ENCODE assay signal across 14 mouse cellular contexts in genomic region chr5:28563401-28563800, GRCm38 (mm10).
DNase-seq lines count a peak whose midpoint lies in the region; ATAC-seq and TF ChIP-seq lines count a peak whose summit lies in the region.
"Had no signal": no experiment of that assay in that cellular context is flagged by ENCODE, and none has a peak within 500 bp of the region (broad histone marks: within the 10 kb centered on the region; RNA-seq: fewer than 3 reads in every experiment).

No protein-coding gene starts in this region.

- no peak for TF ChIP-seq EP300 in liver, postnatal 0 days (IDR thresholded peaks at IDR 0.05; ENCODE audit: low read depth)

- no peak for TF ChIP-seq POLR2A in small intestine, adult 2 months (IDR thresholded peaks at IDR 0.05; ENCODE audit: low read depth, low read length)

- no peak overlapping the region for H3K4me3 ChIP-seq in kidney, embryonic 16.5 days (ENCODE audit: low read length)
- H3K4me3 ChIP-seq in intestine, embryonic 14.5 days (ENCODE audit: low read depth, low read length), result no peak overlapping the region
- H3K4me3 ChIP-seq in liver, postnatal 0 days (ENCODE audit: low read depth, low read length), result no peak overlapping the region
- H3K4me3 ChIP-seq in small intestine, adult 2 months (ENCODE audit: low read depth, low read length), result no peak overlapping the region
- no peak overlapping the region for H3K4me3 ChIP-seq in forebrain, embryonic 11.5 days (ENCODE audit: low read depth, low read length)
- H3K4me3 ChIP-seq: embryonic facial prominence, embryonic 13.5 days; limb, embryonic 10.5 days had no signal

- no peaks in the 10 kb centered on the region for H3K9me3 ChIP-seq in kidney, embryonic 16.5 days (ENCODE audit: low read length)
- H3K9me3 ChIP-seq in intestine, embryonic 14.5 days (ENCODE audit: control insufficient read depth, low read length), result no peaks in the 10 kb centered on the region
- H3K9me3 ChIP-seq in liver, postnatal 0 days (ENCODE audit: low read length), result no peaks in the 10 kb centered on the region
- H3K9me3 ChIP-seq in forebrain, embryonic 11.5 days (ENCODE audit: control insufficient read depth, low read length), result no peaks in the 10 kb centered on the region
- H3K9me3 ChIP-seq: embryonic facial prominence, embryonic 13.5 days; limb, embryonic 10.5 days had no signal

- H3K27me3 ChIP-seq in kidney, embryonic 16.5 days (ENCODE audit: insufficient read depth, low read length), result no peaks in the 10 kb centered on the region
- no peaks in the 10 kb centered on the region for H3K27me3 ChIP-seq in intestine, embryonic 14.5 days (replicated peaks; ENCODE audit: control insufficient read depth, insufficient read depth, low read length)
- no peaks in the 10 kb centered on the region for H3K27me3 ChIP-seq in liver, postnatal 0 days (ENCODE audit: insufficient read depth, low read length)
- no peaks in the 10 kb centered on the region for H3K27me3 ChIP-seq in small intestine, adult 2 months (ENCODE audit: control insufficient read depth, insufficient read depth, low read length)
- H3K27me3 ChIP-seq in forebrain, embryonic 11.5 days (ENCODE audit: control insufficient read depth, insufficient read depth, low read length), result no peaks in the 10 kb centered on the region
- H3K27me3 ChIP-seq: embryonic facial prominence, embryonic 13.5 days had no signal

- H3K27ac ChIP-seq in kidney, embryonic 16.5 days (ENCODE audit: low read length), result no peak overlapping the region
- peak overlapping the region; percentile 29; the same call in 1 of the 2 replicates for H3K27ac ChIP-seq in intestine, embryonic 14.5 days (ENCODE audit: low read depth)
- peak overlapping the region; percentile 72 for H3K27ac ChIP-seq in liver, postnatal 0 days (ENCODE audit: low read depth)
- peak overlapping the region; percentile 65 for H3K27ac ChIP-seq in small intestine, adult 2 months (ENCODE audit: insufficient read depth, low read depth, low read length)
- no peak overlapping the region for H3K27ac ChIP-seq in forebrain, embryonic 11.5 days (ENCODE audit: low read depth, low read length)
- H3K27ac ChIP-seq: embryonic facial prominence, embryonic 13.5 days; limb, embryonic 10.5 days had no signal

- no peak overlapping the region for H3K9ac ChIP-seq in kidney, embryonic 16.5 days (replicated peaks; ENCODE audit: low read length)
- H3K9ac ChIP-seq in intestine, embryonic 14.5 days (ENCODE audit: low read length), result no peak overlapping the region
- H3K9ac ChIP-seq in liver, postnatal 0 days (replicated peaks), result no peak overlapping the region
- no peak overlapping the region for H3K9ac ChIP-seq in forebrain, embryonic 11.5 days (ENCODE audit: low read length)
- H3K9ac ChIP-seq: embryonic facial prominence, embryonic 13.5 days had no signal

- 13% methylated on average over 3 of the region's 3 CpGs for WGBS in kidney, embryonic 16.5 days
- 32% methylated on average over 3 of the region's 3 CpGs for WGBS in intestine, embryonic 14.5 days
- 18% methylated on average over 3 of the region's 3 CpGs for WGBS in liver, postnatal 0 days (ENCODE audit: insufficient replicate concordance)
- 10% methylated on average over 3 of the region's 3 CpGs for WGBS in small intestine, adult 2 months
- WGBS in forebrain, embryonic 11.5 days, result 18% methylated on average over 3 of the region's 3 CpGs

- no peaks in the 10 kb centered on the region for H3K36me3 ChIP-seq in kidney, embryonic 16.5 days (ENCODE audit: insufficient read depth, low read length)
- H3K36me3 ChIP-seq in intestine, embryonic 14.5 days (ENCODE audit: control insufficient read depth, insufficient read depth, low read length), result no peaks in the 10 kb centered on the region
- H3K36me3 ChIP-seq in liver, postnatal 0 days (replicated peaks; ENCODE audit: insufficient read depth, low read length), result no peaks in the 10 kb centered on the region
- H3K36me3 ChIP-seq in small intestine, adult 2 months (ENCODE audit: control insufficient read depth, insufficient read depth, low read length), result no peaks in the 10 kb centered on the region
- no peaks in the 10 kb centered on the region for H3K36me3 ChIP-seq in forebrain, embryonic 11.5 days (ENCODE audit: control insufficient read depth, insufficient read depth, low read length)
- H3K36me3 ChIP-seq: embryonic facial prominence, embryonic 13.5 days; limb, embryonic 10.5 days had no signal

- TF ChIP-seq CTCF in liver, postnatal 0 days (IDR thresholded peaks at IDR 0.05; ENCODE audit: low read depth), result no peak
- TF ChIP-seq CTCF in small intestine, adult 2 months (IDR thresholded peaks at IDR 0.05; ENCODE audit: extremely low read depth, insufficient read length, insufficient replicate concordance, low read depth, low read length), result no peak

- ATAC-seq in kidney, embryonic 16.5 days (ENCODE audit: low FRiP score, low TSS enrichment), result 0 out of 2 replicates have a peak, but pooled peaks have one; percentile 39
- peak; percentile 93 for ATAC-seq in intestine, embryonic 14.5 days (replicated peaks; ENCODE audit: low FRiP score, low TSS enrichment, low read depth)
- peak; percentile 89 for ATAC-seq in liver, postnatal 0 days
- no peak for ATAC-seq in forebrain, embryonic 11.5 days (replicated peaks; ENCODE audit: low FRiP score)

- no peak overlapping the region for H3K4me2 ChIP-seq in kidney, embryonic 16.5 days (replicated peaks; ENCODE audit: low read depth, low read length)
- no peak overlapping the region for H3K4me2 ChIP-seq in intestine, embryonic 14.5 days (ENCODE audit: low read length)
- H3K4me2 ChIP-seq in liver, postnatal 0 days (ENCODE audit: low read depth, low read length), result no peak overlapping the region
- H3K4me2 ChIP-seq in forebrain, embryonic 11.5 days (ENCODE audit: low read depth, low read length, severe bottlenecking), result no peak overlapping the region
- H3K4me2 ChIP-seq: embryonic facial prominence, embryonic 13.5 days had no signal

- no peaks in the 10 kb centered on the region for H3K4me1 ChIP-seq in kidney, embryonic 16.5 days (ENCODE audit: insufficient read depth, low read length)
- H3K4me1 ChIP-seq in intestine, embryonic 14.5 days (replicated peaks; ENCODE audit: control insufficient read depth, insufficient read depth, low read length), result no peaks in the 10 kb centered on the region
- H3K4me1 ChIP-seq in liver, postnatal 0 days (ENCODE audit: insufficient read depth), result peaks cover 11% of the 10 kb centered on the region
- peaks cover 22% of the 10 kb centered on the region; the same call in 1 of the 2 replicates for H3K4me1 ChIP-seq in small intestine, adult 2 months (ENCODE audit: control insufficient read depth, insufficient read depth, insufficient read length, low read length)
- H3K4me1 ChIP-seq in forebrain, embryonic 11.5 days (replicated peaks; ENCODE audit: control insufficient read depth, insufficient read depth, low read length), result no peaks in the 10 kb centered on the region; the same call in 1 of the 2 replicates
- H3K4me1 ChIP-seq: embryonic facial prominence, embryonic 13.5 days; limb, embryonic 10.5 days had no signal

- DNase-seq in kidney, adult 11 months, result no peak
- peak; percentile 59 for DNase-seq in intestine, embryonic 14.5 days (ENCODE audit: low spot score)
- DNase-seq in liver, postnatal 0 days, result no peak
- no peak for DNase-seq in thymus, adult 18-20 months
- no peak for DNase-seq in cerebellum, adult 11-12 months
- DNase-seq in forebrain, embryonic 11.5 days (ENCODE audit: low spot score), result no peak
- DNase-seq: cerebellum, adult 9-11 months; heart, postnatal 10 days; spleen, adult 18-20 months; thymus, postnatal 25 days had no signal

Comparison
In these comparisons a context has a peak if more than half of its experiments do, and no peak if none do; other contexts are left out.
1. H3K27ac ChIP-seq: peak in intestine, embryonic 14.5 days (single experiment), liver, postnatal 0 days (single experiment) and small intestine, adult 2 months (single experiment); none in kidney, embryonic 16.5 days (single experiment) and forebrain, embryonic 11.5 days (single experiment).